7 mouse cellular contexts compared by ENCODE assay signal in the genomic region with DNA sequence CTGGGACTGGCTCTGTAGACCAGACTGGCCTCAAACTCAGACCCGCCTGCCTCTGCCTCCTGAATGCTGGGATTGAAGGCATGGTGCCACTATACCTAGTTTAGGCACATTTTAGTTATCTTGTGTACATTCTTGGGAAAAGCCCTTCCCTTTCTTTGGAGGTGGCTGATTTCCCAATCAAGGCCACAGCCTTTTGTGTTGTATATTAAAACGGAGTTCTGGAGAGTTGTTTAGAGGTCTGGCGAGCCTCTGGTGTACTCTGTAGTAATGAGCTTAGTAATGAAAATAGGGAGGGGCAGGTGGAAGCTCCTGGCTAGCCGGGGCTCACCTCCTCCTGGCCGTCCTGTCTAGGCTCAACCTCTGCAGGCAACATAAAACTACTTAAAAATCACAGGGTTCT. TPM values are rescaled to one million over a fixed set of nuclear protein-coding genes. Genes with fewer than 3 reads are reported as not detected.
A peak's percentile ranks its signal among the peaks of the same experiment; 100 is the strongest.
DNase-seq lines count a peak whose midpoint lies in the region; ATAC-seq and TF ChIP-seq lines count a peak whose summit lies in the region.

No protein-coding gene starts in this region.

- no peak for ATAC-seq in megakaryocyte, adult 5-6 weeks (ENCODE audit: poor library complexity, severe bottlenecking)
- ATAC-seq in forebrain, embryonic 14.5 days, result no peak
- ATAC-seq in liver, embryonic 13.5 days (ENCODE audit: low read depth), result no peak
- ATAC-seq in stomach, postnatal 0 days (ENCODE audit: low FRiP score, low TSS enrichment), result no peak

- peak overlapping the region; percentile 81 for H3K9ac ChIP-seq in forebrain, embryonic 14.5 days (ENCODE audit: low read length)
- peak overlapping the region; percentile 97 for H3K9ac ChIP-seq in liver, embryonic 13.5 days
- no peak overlapping the region for H3K9ac ChIP-seq in stomach, postnatal 0 days (ENCODE audit: low read length)

- peak overlapping the region; percentile 99 for H3K4me3 ChIP-seq in megakaryocyte, embryonic 14.5 days (replicated peaks)
- peak overlapping the region; percentile 79 for H3K4me3 ChIP-seq in forebrain, embryonic 14.5 days (ENCODE audit: low read depth, low read length)
- H3K4me3 ChIP-seq in liver, embryonic 13.5 days (replicated peaks), result peak overlapping the region; percentile 95
- H3K4me3 ChIP-seq in stomach, postnatal 0 days (ENCODE audit: low read depth, low read length), result peak overlapping the region; percentile 87

- no peak for DNase-seq in forebrain, embryonic 14.5 days (ENCODE audit: low spot score)
- DNase-seq in liver, embryonic 13.5 days, result no peak
- DNase-seq in stomach, postnatal 0 days (ENCODE audit: low spot score), result no peak
- no peak for DNase-seq in layer of hippocampus, postnatal 25 days (ENCODE audit: extremely low spot score in 1 of 2, low spot score in 1 of 2)
- DNase-seq in right cerebral cortex, postnatal 36 days (ENCODE audit: low spot score in 2 of 2), result no peak

- peak overlapping the region; percentile 78 for H3K4me2 ChIP-seq in forebrain, embryonic 14.5 days (ENCODE audit: low read length)
- H3K4me2 ChIP-seq in liver, embryonic 13.5 days, result peak overlapping the region; percentile 69
- H3K4me2 ChIP-seq in stomach, postnatal 0 days (replicated peaks; ENCODE audit: low read depth), result peak overlapping the region; percentile 65

- H3K36me3 ChIP-seq in megakaryocyte, embryonic 14.5 days (replicated peaks; ENCODE audit: low read length), result peaks cover 55% of the 10 kb centered on the region
- H3K36me3 ChIP-seq in forebrain, embryonic 14.5 days (ENCODE audit: control insufficient read depth, insufficient read depth, low read length), result 0 out of 2 replicates have a peak, but pooled peaks cover 3% of the 10 kb centered on the region
- peaks cover 58% of the 10 kb centered on the region for H3K36me3 ChIP-seq in liver, embryonic 13.5 days
- no peaks in the 10 kb centered on the region; the same call in 1 of the 2 replicates for H3K36me3 ChIP-seq in stomach, postnatal 0 days (ENCODE audit: control insufficient read depth, insufficient read depth, low read length)

- H3K27ac ChIP-seq in forebrain, embryonic 14.5 days (ENCODE audit: low read depth, low read length), result no peak overlapping the region
- H3K27ac ChIP-seq in liver, embryonic 13.5 days, result peak overlapping the region; percentile 95
- 0 out of 2 replicates have a peak overlapping the region, but pooled peaks have one; percentile 1 for H3K27ac ChIP-seq in stomach, postnatal 0 days (replicated peaks)

- no peak for TF ChIP-seq CTCF in stomach, postnatal 0 days (IDR thresholded peaks at IDR 0.05; ENCODE audit: low read depth)

- WGBS in forebrain, embryonic 14.5 days, result 7% methylated on average over 5 of the region's 5 CpGs
- WGBS in liver, embryonic 13.5 days (ENCODE audit: insufficient replicate concordance), result 71% methylated on average over 5 of the region's 5 CpGs
- WGBS in stomach, postnatal 0 days, result 39% methylated on average over 5 of the region's 5 CpGs

- no peak for TF ChIP-seq EP300 in stomach, postnatal 0 days (optimal IDR thresholded peaks at IDR 0.05)

- H3K9me3 ChIP-seq in megakaryocyte, embryonic 14.5 days, result no peaks in the 10 kb centered on the region
- no peaks in the 10 kb centered on the region for H3K9me3 ChIP-seq in forebrain, embryonic 14.5 days (replicated peaks; ENCODE audit: control insufficient read depth, low read length)
- no peaks in the 10 kb centered on the region for H3K9me3 ChIP-seq in liver, embryonic 13.5 days (replicated peaks)
- no peaks in the 10 kb centered on the region for H3K9me3 ChIP-seq in stomach, postnatal 0 days (ENCODE audit: control insufficient read depth, low read length)

- H3K27me3 ChIP-seq in megakaryocyte, embryonic 14.5 days (replicated peaks), result no peaks in the 10 kb centered on the region
- H3K27me3 ChIP-seq in forebrain, embryonic 14.5 days (replicated peaks; ENCODE audit: control insufficient read depth, insufficient read depth, low read length), result no peaks in the 10 kb centered on the region
- peaks cover 5% of the 10 kb centered on the region; the same call in 1 of the 2 replicates for H3K27me3 ChIP-seq in liver, embryonic 13.5 days
- no peaks in the 10 kb centered on the region for H3K27me3 ChIP-seq in stomach, postnatal 0 days (ENCODE audit: control insufficient read depth, insufficient read depth, low read length)

- H3K4me1 ChIP-seq in megakaryocyte, embryonic 14.5 days, result peaks cover 88% of the 10 kb centered on the region
- peaks cover 29% of the 10 kb centered on the region for H3K4me1 ChIP-seq in forebrain, embryonic 14.5 days (ENCODE audit: control insufficient read depth, insufficient read depth, low read length)
- H3K4me1 ChIP-seq in liver, embryonic 13.5 days (replicated peaks), result peaks cover 90% of the 10 kb centered on the region
- peaks cover 11% of the 10 kb centered on the region for H3K4me1 ChIP-seq in stomach, postnatal 0 days (replicated peaks; ENCODE audit: control insufficient read depth, insufficient read depth)

RNA-seq across cellular contexts. Expression of a gene that starts 2.0 kb away (rescaled TPM):
- polyA plus RNA-seq in megakaryocyte, embryonic 14.5 days (2012; ENCODE audit: insufficient read depth, low replicate concordance), result 106 and 116 TPM in 2 replicates
- total RNA-seq in megakaryocyte, adult 5-6 weeks (2015), result 9.0 and 14.4 TPM in 2 replicates
- 14.3 and 18.0 TPM in 2 replicates for total RNA-seq in megakaryocyte, adult 5-6 weeks (2017)
- 85.3 and 96.7 TPM in 2 replicates for polyA plus RNA-seq in forebrain, embryonic 14.5 days (2014; fragmentation: Nextera tagmentation; extraction: Ambion mirVana)
- polyA plus RNA-seq in liver, embryonic 13.5 days (2015; fragmentation: Nextera tagmentation; extraction: Ambion mirVana), result 272 and 303 TPM in 2 replicates
- polyA plus RNA-seq in stomach, postnatal 0 days (2015; fragmentation: Nextera tagmentation; extraction: Ambion mirVana), result 36.9 and 39.8 TPM in 2 replicates
- 10 to 100 TPM; 70.9 to 98.4 TPM for total RNA-seq in layer of hippocampus, postnatal 25 days (2021)
